Mouse (Mus musculus): Measurements from ENCODE around the gene Rab6b. TPM values are rescaled to one million over a fixed set of nuclear protein-coding genes. Genes with fewer than 3 reads are reported as not detected.
"Not testable (repeated sequence)": the region's sequence is repeated elsewhere in the genome, so short reads cannot be mapped to it uniquely, and the experiment has no call there.

The Rab6b gene
- polyA plus RNA-seq, 1 experiment from 2014 or later = 86.2 TPM

DNA sequence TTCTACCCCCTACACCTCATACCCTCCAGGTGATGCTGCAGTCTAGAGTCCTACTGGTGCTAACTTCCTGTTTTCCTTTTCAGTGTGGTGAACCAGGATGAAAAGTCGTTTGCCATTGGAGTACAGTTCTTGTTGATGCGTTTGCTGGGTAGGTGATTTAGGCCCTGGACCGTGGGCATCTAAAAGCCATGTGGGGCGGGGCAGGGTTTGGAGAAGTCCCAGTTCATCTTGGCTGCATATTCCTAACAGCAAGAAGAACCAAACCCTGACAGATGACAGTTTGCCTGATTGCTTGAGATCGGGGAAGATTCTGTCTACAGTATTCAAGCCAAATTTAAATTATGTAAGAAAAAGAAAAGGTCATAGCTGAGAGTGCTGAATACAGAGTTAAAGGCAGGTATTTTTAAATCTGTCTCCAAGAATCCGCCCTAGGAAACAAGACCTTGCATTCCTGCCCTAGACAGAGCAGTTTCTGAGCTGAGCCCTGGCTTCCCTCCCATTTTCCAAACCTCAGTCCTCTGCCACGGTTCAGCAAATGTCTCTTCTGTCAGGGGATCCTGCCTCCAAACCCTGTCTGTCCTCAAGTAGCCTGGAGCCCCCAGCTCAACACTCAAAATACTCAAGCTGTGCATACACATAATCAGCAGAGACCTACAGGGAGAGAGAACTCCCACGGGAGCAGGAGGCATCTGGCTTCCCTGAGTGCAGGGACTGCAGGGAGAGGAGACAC is 29.2 kb upstream of the Rab6b start:
- Histone ChIP-seq H3K4me3 (no peak overlapping the region), H3K9me3 (no peaks in the 10 kb centered on the region), H3K36me3 (no peaks in the 10 kb centered on the region), H3K9ac (no peak overlapping the region), H3K4me2 (no peak overlapping the region), H3K27ac (replicated peaks) (peak overlapping the region; percentile 42; the same call in 1 of the 2 replicates), H3K4me1 (replicated peaks) (peaks cover 4% of the 10 kb centered on the region; the same call in 1 of the 2 replicates), H3K27me3 (no peaks in the 10 kb centered on the region)
- WGBS = 80% methylated on average over 8 of the region's 8 CpGs
- ATAC-seq (ENCODE audit: low read depth) = no peak

- 58% methylated on average over 3 of the region's 3 CpGs for WGBS
- no peak for ATAC-seq (ENCODE audit: low read depth)
- no peak overlapping the region for H3K9ac ChIP-seq
- H3K36me3 ChIP-seq = no peaks in the 10 kb centered on the region
- no peak overlapping the region for H3K4me3 ChIP-seq
- no peak overlapping the region for H3K4me2 ChIP-seq
- no peaks in the 10 kb centered on the region for H3K9me3 ChIP-seq
- no peaks in the 10 kb centered on the region for H3K27me3 ChIP-seq
- no peak overlapping the region for H3K27ac ChIP-seq (replicated peaks)
- peaks cover 4% of the 10 kb centered on the region; the same call in 1 of the 2 replicates for H3K4me1 ChIP-seq (replicated peaks)
These were observed 28.2 kb upstream of the Rab6b start for GRCm38 (mm10) chr9:103083405-103083804.

DNA sequence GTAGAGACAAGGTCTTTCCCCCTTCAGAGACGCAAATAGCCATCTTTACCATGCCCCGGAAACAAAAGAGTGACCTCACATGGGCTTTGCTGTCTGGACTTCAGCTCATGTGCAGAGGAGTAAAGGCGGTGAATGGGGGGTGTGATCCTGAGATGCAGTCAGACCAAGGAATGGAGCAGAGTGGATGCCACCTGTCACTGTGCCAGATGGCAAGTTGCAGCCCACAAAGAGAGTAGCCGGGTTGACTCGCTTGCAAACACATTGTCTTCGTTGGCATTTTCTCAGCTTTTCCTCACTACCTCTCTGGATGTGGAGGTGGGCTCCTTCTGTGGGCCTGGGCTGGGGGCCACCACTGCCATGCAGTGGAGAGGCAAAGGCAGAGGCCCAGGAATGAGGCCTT is 24.9 kb upstream of the Rab6b start:
- no peak overlapping the region for H3K4me2 ChIP-seq
- no peak overlapping the region for H3K4me3 ChIP-seq
- no peaks in the 10 kb centered on the region for H3K27me3 ChIP-seq
- 79% methylated on average over 6 of the region's 6 CpGs for WGBS
- no peak overlapping the region for H3K9ac ChIP-seq
- no peaks in the 10 kb centered on the region for H3K36me3 ChIP-seq
- H3K4me1 ChIP-seq (replicated peaks) = peaks cover 4% of the 10 kb centered on the region; the same call in 1 of the 2 replicates
- H3K9me3 ChIP-seq = no peaks in the 10 kb centered on the region
- ATAC-seq (ENCODE audit: low read depth) = no peak
- H3K27ac ChIP-seq (replicated peaks) = no peak overlapping the region

DNA sequence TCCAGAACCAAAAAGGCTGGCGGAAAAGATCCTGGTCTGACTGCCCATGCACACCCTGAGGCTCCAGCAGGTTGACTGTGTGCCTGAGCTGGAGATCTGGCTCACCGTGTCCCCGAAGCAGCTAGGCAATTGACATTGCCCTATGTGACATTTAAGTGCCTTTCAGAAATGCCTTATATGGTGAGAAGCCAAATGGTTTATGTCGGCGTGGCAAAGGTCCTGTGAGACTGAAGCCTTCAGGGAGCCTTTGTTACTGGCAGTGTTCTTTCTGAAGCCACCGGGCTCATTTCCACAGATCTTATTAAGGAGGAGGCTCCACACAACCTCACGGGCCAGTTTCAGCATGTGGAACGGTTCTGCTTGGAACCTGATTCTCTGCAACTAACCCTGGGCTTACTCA is 24.3 kb upstream of the Rab6b start:
- WGBS = 53% methylated on average over 8 of the region's 8 CpGs
- no peak overlapping the region for H3K27ac ChIP-seq (replicated peaks)
- H3K4me2 ChIP-seq = no peak overlapping the region
- H3K9me3 ChIP-seq = no peaks in the 10 kb centered on the region
- no peaks in the 10 kb centered on the region for H3K36me3 ChIP-seq
- ATAC-seq (ENCODE audit: low read depth) = no peak
- H3K4me3 ChIP-seq = no peak overlapping the region
- peaks cover 4% of the 10 kb centered on the region for H3K4me1 ChIP-seq (replicated peaks)
- no peak overlapping the region for H3K9ac ChIP-seq
- no peaks in the 10 kb centered on the region for H3K27me3 ChIP-seq

- Histone ChIP-seq H3K36me3 (no peaks in the 10 kb centered on the region), H3K9ac (no peak overlapping the region), H3K9me3 (no peaks in the 10 kb centered on the region), H3K4me3 (no peak overlapping the region), H3K27ac (replicated peaks) (no peak overlapping the region), H3K4me1 (replicated peaks) (peaks cover 6% of the 10 kb centered on the region), H3K4me2 (no peak overlapping the region), H3K27me3 (no peaks in the 10 kb centered on the region)
- ATAC-seq (ENCODE audit: low read depth) = no peak
- 76% methylated on average over 2 of the region's 2 CpGs for WGBS
These were observed 22.9 kb upstream of the Rab6b start for GRCm38 (mm10) chr9:103088661-103089060.

DNA sequence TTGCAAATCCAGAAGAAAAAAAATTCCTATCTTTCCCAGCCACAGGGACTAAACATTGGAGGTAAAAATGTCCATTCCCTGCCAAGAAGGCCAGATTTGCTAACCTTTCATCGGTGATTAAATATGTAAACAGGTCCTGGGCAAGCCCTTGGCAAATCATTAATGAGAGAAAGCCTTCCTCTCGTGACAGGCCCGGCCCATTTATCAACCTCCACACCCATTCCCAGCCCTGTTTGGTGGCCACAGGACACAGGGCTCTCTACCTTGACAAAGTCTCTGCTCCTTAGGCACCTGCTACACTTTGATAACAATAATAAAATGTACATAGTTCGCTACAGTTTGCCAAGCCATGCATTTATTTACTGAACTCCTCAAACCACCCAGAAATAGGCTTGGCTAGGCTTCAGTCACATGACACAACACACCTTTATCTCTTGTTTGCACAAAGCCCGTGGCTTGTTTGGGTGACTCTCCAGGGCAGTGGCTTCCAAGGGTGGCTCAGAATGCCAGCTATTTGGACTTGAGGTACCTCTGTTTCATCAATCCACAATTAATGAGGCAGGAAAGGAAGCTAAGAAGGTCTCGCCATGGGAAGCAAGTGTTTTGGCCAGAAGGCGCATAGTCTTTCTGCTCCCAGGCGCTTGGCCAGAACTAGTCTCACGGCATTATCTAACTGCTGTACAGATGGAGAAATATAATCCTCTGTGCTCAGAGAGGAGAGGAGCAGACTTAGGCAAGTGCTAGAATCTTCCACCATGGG is 21.3 kb upstream of the Rab6b start:
- H3K9me3 ChIP-seq = no peaks in the 10 kb centered on the region
- H3K36me3 ChIP-seq = no peaks in the 10 kb centered on the region
- no peak overlapping the region for H3K4me3 ChIP-seq
- H3K27me3 ChIP-seq = no peaks in the 10 kb centered on the region
- no peak overlapping the region for H3K9ac ChIP-seq
- no peak overlapping the region for H3K4me2 ChIP-seq
- ATAC-seq (ENCODE audit: low read depth) = no peak
- 80% methylated on average over 9 of the region's 9 CpGs for WGBS
- H3K27ac ChIP-seq (replicated peaks) = no peak overlapping the region
- peaks cover 6% of the 10 kb centered on the region for H3K4me1 ChIP-seq (replicated peaks)

DNA sequence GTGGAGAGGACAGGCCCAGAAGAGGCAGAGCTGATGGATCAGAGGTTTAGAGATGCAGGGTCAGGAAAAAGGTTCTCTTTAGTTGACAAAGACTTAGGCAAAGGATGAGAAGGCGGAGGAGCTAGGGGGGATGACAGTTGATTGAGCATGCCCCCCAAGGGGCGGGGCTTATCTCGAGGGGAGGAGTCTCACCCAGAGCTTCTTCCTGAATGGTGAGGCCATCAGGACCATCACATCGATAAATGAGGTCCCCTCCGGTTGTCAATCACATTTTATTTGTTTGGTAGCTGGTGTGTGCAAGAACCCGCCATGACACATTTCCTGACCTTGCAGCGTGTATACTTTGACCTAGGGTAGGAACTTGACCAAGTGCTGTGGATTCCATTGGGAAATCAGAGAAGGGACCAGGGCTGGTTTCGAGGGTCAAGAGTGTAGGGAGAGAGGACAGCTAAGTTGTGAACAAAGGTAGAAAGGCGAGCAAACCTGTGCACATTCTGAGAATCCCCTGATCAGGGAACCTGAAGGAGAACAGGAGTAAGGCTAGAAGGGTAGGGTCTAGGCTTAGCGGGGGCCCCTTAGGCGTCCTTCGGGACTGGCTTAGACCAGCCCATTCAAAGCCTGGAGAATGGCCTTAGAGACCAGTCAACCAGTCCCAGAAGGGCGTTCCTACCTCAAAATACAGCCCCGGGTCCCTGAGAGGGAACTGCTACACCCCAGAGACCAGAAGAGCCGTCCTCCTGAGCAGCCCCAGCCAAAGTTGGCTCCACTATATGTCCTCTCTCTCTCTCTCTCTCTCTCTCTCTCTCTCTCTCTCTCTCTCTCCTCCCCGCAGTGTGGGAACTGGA is 20.3 kb upstream of the Rab6b start:
- no peak for ATAC-seq (ENCODE audit: low read depth)
- no peaks in the 10 kb centered on the region for H3K36me3 ChIP-seq
- H3K9ac ChIP-seq = no peak overlapping the region
- no peaks in the 10 kb centered on the region for H3K9me3 ChIP-seq
- no peak overlapping the region for H3K4me3 ChIP-seq
- WGBS = 80% methylated on average over 16 of the region's 16 CpGs
- no peak overlapping the region for H3K27ac ChIP-seq (replicated peaks)
- H3K4me2 ChIP-seq = no peak overlapping the region
- peaks cover 6% of the 10 kb centered on the region for H3K4me1 ChIP-seq (replicated peaks)
- no peaks in the 10 kb centered on the region for H3K27me3 ChIP-seq

DNA sequence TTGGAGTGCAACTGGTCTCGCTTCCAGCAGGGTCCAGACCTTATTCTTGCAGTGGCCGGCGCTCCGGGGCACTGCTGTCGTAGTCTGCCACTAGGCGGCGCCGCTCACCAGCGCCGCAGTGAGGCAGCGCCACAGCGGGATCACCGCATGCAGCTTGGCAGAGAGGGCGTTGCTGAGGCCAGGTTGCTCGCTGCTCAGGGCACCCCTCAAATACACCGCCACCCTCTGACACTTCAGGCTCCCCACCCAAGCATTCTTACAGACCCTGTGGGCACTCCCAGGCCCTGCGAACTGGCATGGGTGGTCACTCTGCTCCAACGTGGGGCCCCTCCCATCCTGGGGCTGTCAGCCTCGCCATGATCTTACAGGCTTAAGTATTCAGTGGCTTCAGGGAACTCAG is 19.3 kb upstream of the Rab6b start:
- peak; percentile 94 for ATAC-seq (ENCODE audit: low read depth)
- H3K27me3 ChIP-seq = no peaks in the 10 kb centered on the region
- no peaks in the 10 kb centered on the region for H3K36me3 ChIP-seq
- peak overlapping the region; percentile 72 for H3K9ac ChIP-seq
- no peaks in the 10 kb centered on the region for H3K9me3 ChIP-seq
- WGBS = 1% methylated on average over 19 of the region's 19 CpGs
- no peak overlapping the region for H3K27ac ChIP-seq (replicated peaks)
- peaks cover 6% of the 10 kb centered on the region for H3K4me1 ChIP-seq (replicated peaks)
- H3K4me3 ChIP-seq = peak overlapping the region; percentile 42
- H3K4me2 ChIP-seq = peak overlapping the region; percentile 72

DNA sequence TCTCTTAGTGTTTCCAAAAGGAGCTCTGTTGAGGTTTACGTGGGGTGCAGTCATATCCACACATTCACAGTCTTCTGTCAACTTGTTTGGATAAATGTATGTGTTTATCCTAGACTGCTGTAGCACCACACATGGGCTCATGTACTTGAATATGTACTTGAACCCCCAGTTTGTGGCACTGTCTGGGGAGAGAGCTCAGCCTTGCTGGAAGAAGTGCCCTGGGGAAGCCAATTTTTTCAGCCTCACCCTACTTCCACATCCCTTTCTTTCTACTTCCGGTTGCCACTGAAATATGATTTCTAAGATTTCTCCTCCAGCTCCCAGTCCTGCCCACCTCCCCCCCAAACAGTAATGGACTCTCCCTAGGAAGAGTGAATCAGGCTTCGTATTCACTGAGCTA is 17.9 kb upstream of the Rab6b start:
- H3K4me3 ChIP-seq = no peak overlapping the region
- peaks cover 6% of the 10 kb centered on the region for H3K4me1 ChIP-seq (replicated peaks)
- H3K4me2 ChIP-seq = no peak overlapping the region
- H3K9ac ChIP-seq = no peak overlapping the region
- ATAC-seq (ENCODE audit: low read depth) = no peak
- no peaks in the 10 kb centered on the region for H3K9me3 ChIP-seq
- no peaks in the 10 kb centered on the region for H3K27me3 ChIP-seq
- no peaks in the 10 kb centered on the region for H3K36me3 ChIP-seq
- WGBS = 86% methylated on average over 3 of the region's 3 CpGs
- no peak overlapping the region for H3K27ac ChIP-seq (replicated peaks)

DNA sequence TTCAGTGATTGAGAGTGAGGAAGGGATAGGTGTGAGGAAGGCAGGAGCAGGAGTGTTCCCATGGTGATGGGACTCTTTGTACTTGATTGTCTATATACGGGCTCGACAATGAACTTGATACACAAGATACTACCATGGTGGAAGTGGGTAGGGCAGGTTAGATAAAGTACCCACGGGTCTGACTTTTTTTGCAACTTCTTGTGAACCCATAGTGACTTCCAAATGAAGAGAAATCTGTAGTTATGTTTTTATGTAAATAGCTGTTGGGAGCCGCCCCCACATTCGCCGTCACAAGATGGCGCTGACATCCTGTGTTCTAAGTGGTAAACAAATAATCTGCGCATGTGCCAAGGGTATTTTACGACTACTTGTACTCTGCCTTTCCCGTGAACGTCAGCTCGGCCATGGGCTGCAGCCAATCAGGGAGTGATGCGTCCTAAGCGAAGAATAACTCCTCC is 3.2 kb upstream of the Rab6b start:
- Histone ChIP-seq H3K4me2 (peak overlapping the region; percentile 48), H3K9ac (peak overlapping the region; percentile 55), H3K4me1 (replicated peaks) (peaks cover 34% of the 10 kb centered on the region), H3K4me3 (peak overlapping the region; percentile 44)
- H3K36me3 ChIP-seq; H3K9me3 ChIP-seq; H3K27ac ChIP-seq (replicated peaks); H3K27me3 ChIP-seq; ATAC-seq (ENCODE audit: low read depth): not testable (repeated sequence)
- WGBS = 11% methylated on average over 8 of the region's 14 CpGs

DNA sequence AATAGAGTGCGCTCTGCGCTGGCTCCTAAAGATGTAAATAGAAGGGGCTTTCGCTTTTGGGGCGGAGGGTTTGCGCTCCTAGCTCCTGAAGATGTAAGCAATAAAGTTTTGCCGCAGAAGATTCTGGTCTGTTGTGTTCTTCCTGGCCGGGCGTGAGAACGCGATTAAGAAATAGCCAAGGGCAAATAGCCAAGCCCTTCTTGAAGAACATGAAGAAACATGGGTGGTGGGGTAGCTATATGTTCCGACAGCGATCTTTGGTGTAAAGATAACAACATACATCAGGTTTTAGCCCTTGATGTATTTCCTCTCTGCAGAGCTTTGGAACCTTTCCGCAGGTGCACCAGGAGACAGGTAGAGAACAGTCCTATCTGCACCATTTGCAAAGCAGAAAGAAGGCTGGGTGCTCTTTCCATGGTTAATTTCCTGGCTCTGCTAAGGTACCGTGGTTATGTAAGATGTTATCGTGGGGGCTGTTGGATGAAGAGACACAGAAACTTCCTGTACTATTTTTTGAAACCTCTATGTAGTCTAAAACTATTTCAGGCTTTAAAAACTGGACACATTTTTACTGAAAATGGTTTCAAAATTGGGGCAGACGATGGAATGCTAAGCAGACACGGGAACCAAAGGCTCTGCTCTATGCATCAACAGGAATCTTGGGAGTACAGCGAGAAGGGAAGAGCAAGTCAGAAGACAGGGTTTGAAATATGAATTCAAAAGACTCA is 2.5 kb upstream of the Rab6b start:
- peaks cover 8% of the 10 kb centered on the region; the same call in 1 of the 2 replicates for H3K27me3 ChIP-seq
- peak overlapping the region; percentile 44 for H3K4me3 ChIP-seq
- H3K4me2 ChIP-seq = peak overlapping the region; percentile 63
- H3K9me3 ChIP-seq = no peaks in the 10 kb centered on the region
- ATAC-seq (ENCODE audit: low read depth) = no peak
- peaks cover 41% of the 10 kb centered on the region for H3K4me1 ChIP-seq (replicated peaks)
- H3K36me3 ChIP-seq = no peaks in the 10 kb centered on the region
- H3K9ac ChIP-seq = peak overlapping the region; percentile 67
- H3K27ac ChIP-seq (replicated peaks) = peak overlapping the region; percentile 70
- whole genome bisulfite sequencing = 31% methylated on average over 18 of the region's 18 CpGs
